Mouse (Mus musculus) stomach, embryonic 16.5 days (tissue): Measurements from ENCODE around the gene Aipl1. TPM values are rescaled to one million over a fixed set of nuclear protein-coding genes. Genes with fewer than 3 reads are reported as not detected.
A peak's percentile ranks its signal among the peaks of the same experiment; 100 is the strongest.

Experiments
- ATAC-seq: fragments of 200-750 bp; cut with Nextera tagmentation; 2 replicates; pipeline ENCODE4 v1.8.0; 2017; ENCODE audit warnings: moderate number of reproducible peaks, moderate TSS enrichment; ENCODE audit not compliant: insufficient read depth, low FRiP score
- H3K27ac ChIP-seq: fragments of 300-500 bp; sonication (generic); 2 replicates; pipeline ENCODE4 v1.5.1; 2014; ENCODE audit warnings: low read length
- H3K27me3 ChIP-seq: fragments of 300-500 bp; sonication (generic); 2 replicates; pipeline ENCODE4 v1.6.1; 2014; ENCODE audit warnings: low read length, control low read depth, mixed read lengths; ENCODE audit not compliant: control insufficient read depth, insufficient read depth
- H3K36me3 ChIP-seq: fragments of 300-500 bp; sonication (generic); 2 replicates; pipeline ENCODE4 v1.6.1; 2014; ENCODE audit warnings: low read length; ENCODE audit not compliant: control insufficient read depth, insufficient read depth
- H3K4me1 ChIP-seq: fragments of 300-500 bp; sonication (generic); 2 replicates; pipeline ENCODE4 v1.6.1; 2014; ENCODE audit warnings: low read length, control low read depth, mixed read lengths; ENCODE audit not compliant: control insufficient read depth, insufficient read depth
- H3K4me2 ChIP-seq: fragments of 300-500 bp; sonication (generic); 2 replicates; pipeline ENCODE4 v1.6.1; 2014; ENCODE audit warnings: low read depth, low read length, mixed read lengths
- H3K4me3 ChIP-seq: fragments of 300-500 bp; sonication (generic); replicated peaks from 2 replicates; pipeline ENCODE4 v1.5.1; 2014; ENCODE audit warnings: mild to moderate bottlenecking, low read length
- H3K9ac ChIP-seq: fragments of 300-500 bp; sonication (generic); 2 replicates; pipeline ENCODE4 v1.6.1; 2014; ENCODE audit warnings: low read length
- H3K9me3 ChIP-seq: fragments of 300-500 bp; sonication (generic); replicated peaks from 2 replicates; pipeline ENCODE4 v1.6.1; 2016; ENCODE audit warnings: low read length, control low read depth; ENCODE audit not compliant: control insufficient read depth
- WGBS: fragments of 180-500 bp; shearing (Covaris S2); extraction: QIAGEN DNeasy Blood & Tissue Kit; methylation state at CpG from one replicate; pipeline ENCODE4 v1.1.7; 2014; 5-methylcytosine and 5-hydroxymethylcytosine counted together
- polyA plus RNA-seq: library from polyadenylated mRNA; unstranded; fragments of >200 nt; fragmentation: Nextera tagmentation; extraction: Ambion mirVana; gene quantifications from 2 replicates; pipeline ENCODE4 v1.2.1, GENCODE M21; 2015

The Aipl1 gene
- polyA plus RNA-seq, 1 experiment from 2014 or later: 0.22 TPM

GRCm38 (mm10) chr11:72042631-72043030 lies 5.3 kb upstream of the Aipl1 start:
- Histone ChIP-seq H3K9ac (peak overlapping the region; percentile 73), H3K27me3 (no peaks in the 10 kb centered on the region), H3K4me1 (peaks cover 16% of the 10 kb centered on the region), H3K4me3 (peak overlapping the region; percentile 65), H3K9me3 (no peaks in the 10 kb centered on the region), H3K27ac (no peak overlapping the region), H3K36me3 (0 out of 2 replicates have a peak, but pooled peaks cover 2% of the 10 kb centered on the region), H3K4me2 (peak overlapping the region; percentile 87)
- no peak for ATAC-seq
- 0% methylated on average over 14 of the region's 14 CpGs for WGBS

- peak; percentile 89 for ATAC-seq
- Histone ChIP-seq H3K27me3 (no peaks in the 10 kb centered on the region), H3K4me2 (peak within 1 kb of the TSS; percentile 87), H3K4me3 (peak within 1 kb of the TSS; percentile 65), H3K36me3 (0 out of 2 replicates have a peak, but pooled peaks cover 2% of the 10 kb centered on the region), H3K9me3 (no peaks in the 10 kb centered on the region), H3K27ac (peak within 1 kb of the TSS; percentile 58; the same call in 1 of the 2 replicates), H3K4me1 (peaks cover 16% of the 10 kb centered on the region), H3K9ac (peak within 1 kb of the TSS; percentile 73)
- WGBS: under 1% methylated on average over 52 of the region's 52 CpGs
These were observed 4.7 kb upstream of the Aipl1 start, which contains the start of gene Pimreg for GRCm38 (mm10) chr11:72041768-72042607. TSS of gene Pimreg (plus strand) at chr11:72042032.

GRCm38 (mm10) chr11:72041290-72041767 lies 4.0 kb upstream of the Aipl1 start:
- ATAC-seq: no peak
- no peaks in the 10 kb centered on the region for H3K27me3 ChIP-seq
- no peaks in the 10 kb centered on the region for H3K9me3 ChIP-seq
- 0 out of 2 replicates have a peak, but pooled peaks cover 2% of the 10 kb centered on the region for H3K36me3 ChIP-seq
- peaks cover 16% of the 10 kb centered on the region for H3K4me1 ChIP-seq
- peak overlapping the region; percentile 87 for H3K4me2 ChIP-seq
- WGBS: 19% methylated on average over 6 of the region's 6 CpGs
- H3K9ac ChIP-seq: peak overlapping the region; percentile 69
- H3K4me3 ChIP-seq: peak overlapping the region; percentile 65
- H3K27ac ChIP-seq: peak overlapping the region; percentile 58; the same call in 1 of the 2 replicates

- Histone ChIP-seq H3K9ac (no peak overlapping the region), H3K27me3 (no peaks in the 10 kb centered on the region), H3K4me2 (no peak overlapping the region), H3K36me3 (0 out of 2 replicates have a peak, but pooled peaks cover 2% of the 10 kb centered on the region), H3K4me3 (no peak overlapping the region), H3K9me3 (no peaks in the 10 kb centered on the region), H3K27ac (no peak overlapping the region), H3K4me1 (peaks cover 16% of the 10 kb centered on the region)
- 34% methylated on average over 16 of the region's 16 CpGs for WGBS
- no peak for ATAC-seq
These were observed 2.5 kb upstream of the Aipl1 start for GRCm38 (mm10) chr11:72039599-72040386.

- H3K27me3 ChIP-seq: no peaks in the 10 kb centered on the region
- no peak for ATAC-seq
- 2% methylated on average over 4 of the region's 4 CpGs for WGBS
These were observed 687 bp upstream of the Aipl1 start for GRCm38 (mm10) chr11:72037996-72038395.

GRCm38 (mm10) chr11:72032589-72032988 lies 4.7 kb downstream of the Aipl1 start:
- no peak overlapping the region for H3K4me2 ChIP-seq

More at GRCm38 (mm10) chr11:72037996-72038395, 687 bp upstream of the Aipl1 start:
- peaks cover 4% of the 10 kb centered on the region for H3K4me1 ChIP-seq
- H3K9ac ChIP-seq: no peak overlapping the region
- no peaks in the 10 kb centered on the region for H3K36me3 ChIP-seq
- no peaks in the 10 kb centered on the region for H3K9me3 ChIP-seq
- no peak overlapping the region for H3K4me2 ChIP-seq
- no peak overlapping the region for H3K27ac ChIP-seq
- no peak overlapping the region for H3K4me3 ChIP-seq

GRCm38 (mm10) chr11:72032091-72032490 lies 5.2 kb downstream of the Aipl1 start:
- 73% methylated on average over 4 of the region's 4 CpGs for WGBS
- Histone ChIP-seq H3K36me3 (no peaks in the 10 kb centered on the region), H3K4me3 (no peak overlapping the region), H3K4me1 (no peaks in the 10 kb centered on the region), H3K9ac (no peak overlapping the region), H3K9me3 (no peaks in the 10 kb centered on the region), H3K4me2 (no peak overlapping the region), H3K27ac (no peak overlapping the region), H3K27me3 (peaks cover 5% of the 10 kb centered on the region; the same call in 1 of the 2 replicates)
- ATAC-seq: no peak

More at GRCm38 (mm10) chr11:72032589-72032988, 4.7 kb downstream of the Aipl1 start:
- no peak overlapping the region for H3K27ac ChIP-seq
- ATAC-seq: no peak
- WGBS: 80% methylated on average over 3 of the region's 3 CpGs
- peaks cover 5% of the 10 kb centered on the region; the same call in 1 of the 2 replicates for H3K27me3 ChIP-seq
- H3K4me3 ChIP-seq: no peak overlapping the region
- no peaks in the 10 kb centered on the region for H3K36me3 ChIP-seq
- H3K4me1 ChIP-seq: no peaks in the 10 kb centered on the region
- H3K9me3 ChIP-seq: no peaks in the 10 kb centered on the region
- no peak overlapping the region for H3K9ac ChIP-seq

- ATAC-seq: no peak
- Histone ChIP-seq H3K27ac (no peak overlapping the region), H3K9me3 (no peaks in the 10 kb centered on the region), H3K4me3 (no peak overlapping the region), H3K4me2 (no peak overlapping the region), H3K4me1 (no peaks in the 10 kb centered on the region), H3K9ac (no peak overlapping the region), H3K27me3 (peaks cover 5% of the 10 kb centered on the region; the same call in 1 of the 2 replicates), H3K36me3 (no peaks in the 10 kb centered on the region)
- 81% methylated on average over 7 of the region's 7 CpGs for WGBS
These were observed 6.0 kb downstream of the Aipl1 start for GRCm38 (mm10) chr11:72031353-72031752.
